Mouse (Mus musculus) B cell, adult 2 months (primary cell): Measurements from ENCODE around the gene Smndc1.

Experiments
- DNase-seq, 2 experiments: peaks; one replicate each; pipeline ENCODE4 v3.0.0; 2022

Gene Smndc1

DNA sequence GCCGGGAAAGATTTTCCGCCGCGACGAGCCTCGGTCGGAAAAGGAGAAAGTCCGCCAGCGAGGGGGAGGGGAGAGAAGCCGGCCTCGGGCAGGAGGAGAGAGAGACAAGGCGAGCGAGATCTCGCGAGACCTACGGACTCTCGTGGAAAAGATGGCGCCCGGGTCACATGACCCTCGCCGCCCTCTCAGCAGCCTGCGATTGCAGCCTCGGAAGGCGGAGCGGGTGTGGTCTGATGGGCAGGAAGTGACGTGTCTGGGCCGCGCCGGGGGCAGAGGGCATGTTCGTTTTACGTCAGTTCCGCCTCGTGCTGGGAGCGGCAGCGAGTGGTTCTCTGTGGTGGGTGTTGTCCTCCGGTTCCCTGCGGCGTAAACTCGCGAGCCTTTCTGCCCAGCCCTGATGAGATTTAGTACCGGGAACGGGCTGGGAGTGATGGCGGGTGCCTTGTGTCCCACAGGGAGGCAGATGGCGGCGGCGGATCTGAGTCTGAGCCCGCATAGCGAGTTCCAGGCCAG, at the start of gene Smndc1:
Gene Smndc1, minus strand, starts transcription at position 84 of the 513 bp plus-strand sequence.
- peak; percentile 98 to 99 for DNase-seq

DNA sequence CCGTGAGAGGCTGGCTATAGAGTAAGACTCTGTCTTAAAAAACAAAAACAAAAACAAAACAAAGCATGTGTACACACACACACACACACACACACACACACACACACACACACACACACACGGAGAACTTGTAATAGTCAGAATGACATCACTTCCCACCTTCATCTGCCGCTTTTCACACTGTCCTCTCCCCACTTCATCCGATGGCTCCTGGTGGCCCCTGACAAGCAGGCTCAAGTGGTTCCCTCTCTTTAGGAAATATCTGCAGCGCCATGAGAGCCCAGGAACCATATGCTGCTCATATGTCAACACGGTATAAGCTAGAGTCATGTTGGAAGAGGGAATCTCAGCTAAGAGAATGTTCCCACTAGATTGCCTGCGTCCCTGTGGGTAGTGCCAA, 49.0 kb upstream of the Smndc1 start:
- DNase-seq, result peak in 1 of 2 experiments; percentile 43

DNA sequence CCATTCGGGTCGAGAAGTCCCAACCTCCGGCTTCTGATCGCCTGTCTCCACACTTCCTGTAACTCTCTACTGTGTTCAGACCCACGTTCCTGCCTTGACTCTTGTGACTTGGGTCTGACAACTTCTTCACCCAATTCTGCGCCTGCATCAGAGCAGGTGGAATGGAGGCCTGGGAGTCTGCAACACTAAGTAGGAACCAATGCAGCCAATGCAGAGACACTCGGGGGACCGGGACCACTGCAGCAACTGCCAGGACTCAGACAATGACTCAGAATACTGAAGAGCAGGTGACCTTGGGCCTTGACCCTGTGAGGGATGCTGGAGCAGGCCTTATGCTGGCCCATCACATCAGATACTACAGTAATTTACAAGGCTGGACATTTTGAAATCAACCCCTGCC, 47.6 kb upstream of the Smndc1 start:
- no peak for DNase-seq

DNA sequence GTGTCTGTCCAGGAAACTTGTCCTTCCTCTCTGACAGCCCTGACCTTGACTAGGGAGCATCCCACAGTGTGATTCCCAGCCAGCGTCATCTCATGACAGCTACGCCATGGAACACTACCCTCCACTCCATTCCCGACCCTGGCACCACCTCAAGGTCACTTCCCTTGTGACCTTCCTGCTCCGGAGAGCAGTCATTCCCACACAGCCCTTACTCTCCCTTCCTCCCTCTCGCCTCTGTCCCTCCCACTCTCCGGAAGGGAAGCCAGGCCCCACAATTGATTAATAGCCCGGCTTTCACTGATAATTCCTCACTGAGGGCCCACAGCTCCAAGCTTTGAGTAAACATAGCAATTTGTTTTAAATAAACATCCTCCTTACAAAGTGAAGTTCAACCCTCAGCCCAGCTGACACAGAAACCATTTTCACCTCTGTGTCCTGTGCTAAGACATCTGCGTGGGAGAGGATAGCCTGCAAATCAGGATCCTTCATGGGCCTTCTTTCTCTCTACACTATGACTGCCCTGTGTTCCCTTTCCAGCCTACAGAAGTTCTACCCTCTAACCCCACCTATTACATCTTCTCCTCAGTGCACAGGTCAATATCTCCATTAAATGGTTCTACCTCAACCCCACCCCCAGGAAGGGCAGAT, 47.1 kb upstream of the Smndc1 start:
- no peak for DNase-seq

DNA sequence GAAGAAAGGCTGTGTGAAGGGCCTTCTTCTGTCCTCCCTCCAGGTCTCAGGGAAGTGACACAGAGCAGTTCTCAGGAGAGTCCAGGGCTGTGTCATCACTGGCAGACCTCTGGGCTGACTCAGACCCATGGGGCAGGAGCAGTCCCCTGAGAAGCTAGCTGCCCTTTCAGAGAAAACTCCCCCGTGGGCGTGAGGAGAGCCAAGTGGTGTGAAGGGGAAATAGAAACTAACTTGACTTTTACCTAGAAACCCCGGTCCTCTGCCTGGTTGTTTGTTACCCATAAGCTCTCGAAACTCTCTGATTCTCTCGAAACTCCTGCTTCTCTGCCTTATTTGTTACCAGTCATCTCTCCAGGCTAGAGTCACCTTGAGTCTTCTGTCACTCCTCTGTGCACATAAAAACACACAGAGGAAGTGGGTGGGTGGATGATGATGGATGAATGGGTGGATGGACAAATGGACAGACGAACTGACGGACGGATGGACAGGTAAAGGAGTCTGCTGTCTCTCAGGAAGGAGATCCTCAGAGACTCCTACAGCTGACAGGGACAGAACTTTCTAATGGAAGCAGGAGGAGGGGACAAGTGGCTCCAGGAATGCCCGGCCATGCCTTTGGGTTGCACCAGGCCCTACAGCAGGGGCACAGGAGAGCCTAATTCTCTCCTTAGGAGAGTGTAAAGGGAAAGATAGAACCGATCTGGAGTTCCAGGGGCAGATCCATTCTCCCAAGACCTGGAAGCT, 43.7 kb upstream of the Smndc1 start:
- DNase-seq, result peak; percentile 84 to 86

DNA sequence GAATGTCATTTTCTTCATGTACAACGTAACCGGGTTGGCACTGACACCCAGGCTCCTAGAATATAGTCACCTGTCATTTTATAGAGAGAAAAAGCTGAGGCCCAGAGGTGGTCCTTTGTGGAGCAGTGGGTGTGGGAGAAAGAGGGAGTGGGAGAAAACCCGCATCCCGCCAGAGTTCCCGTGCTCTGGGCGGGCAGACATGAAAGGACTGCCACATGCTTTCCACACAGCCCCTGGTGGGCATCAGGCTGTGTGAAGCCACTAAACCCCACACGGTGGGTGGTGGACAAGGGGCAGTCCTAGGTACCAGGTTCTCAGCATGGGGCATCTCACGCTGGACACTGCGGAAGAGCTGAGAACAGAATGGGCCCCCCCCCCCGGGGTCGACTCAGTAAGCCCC, 40.6 kb upstream of the Smndc1 start:
- no peak for DNase-seq

DNA sequence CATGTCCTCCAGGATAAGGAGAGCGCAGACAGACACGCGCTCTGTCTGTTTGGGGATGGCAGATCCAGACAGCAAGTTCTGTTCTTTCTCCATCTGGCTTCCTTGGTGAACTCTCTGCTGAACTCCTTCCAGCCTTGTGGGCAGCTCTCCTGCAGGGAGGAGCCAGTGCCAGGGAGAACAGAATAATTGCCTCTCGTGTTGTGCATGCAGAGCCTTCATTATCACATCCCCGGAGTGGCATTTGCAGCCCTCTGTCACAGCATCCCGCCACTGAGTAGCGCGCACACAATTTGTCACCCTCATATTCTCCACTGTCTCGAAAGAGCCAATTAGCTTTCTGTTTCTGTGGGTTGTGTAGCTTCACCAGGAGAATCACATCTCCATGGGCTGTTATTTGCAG, 40.0 kb upstream of the Smndc1 start:
- no peak for DNase-seq

DNA sequence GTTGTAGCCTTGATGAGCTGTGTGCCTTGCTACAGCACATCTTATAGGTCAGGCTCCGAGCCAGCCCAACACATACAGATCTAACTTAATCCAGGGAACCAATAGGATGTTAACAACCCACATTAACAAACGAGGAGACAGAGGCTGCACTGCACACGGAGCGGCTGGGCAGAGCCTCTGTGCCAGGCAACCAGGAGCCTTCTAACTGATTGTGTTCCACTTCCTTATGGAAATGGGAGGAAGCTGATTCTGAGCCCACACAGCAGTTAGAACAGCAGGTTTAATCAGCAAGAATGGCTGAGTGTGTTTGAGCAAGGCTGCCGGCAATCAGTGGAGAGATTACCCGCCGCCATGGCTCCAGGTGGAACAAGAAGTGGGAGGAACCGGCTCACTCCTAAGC, 37.4 kb upstream of the Smndc1 start:
- no peak for DNase-seq

DNA sequence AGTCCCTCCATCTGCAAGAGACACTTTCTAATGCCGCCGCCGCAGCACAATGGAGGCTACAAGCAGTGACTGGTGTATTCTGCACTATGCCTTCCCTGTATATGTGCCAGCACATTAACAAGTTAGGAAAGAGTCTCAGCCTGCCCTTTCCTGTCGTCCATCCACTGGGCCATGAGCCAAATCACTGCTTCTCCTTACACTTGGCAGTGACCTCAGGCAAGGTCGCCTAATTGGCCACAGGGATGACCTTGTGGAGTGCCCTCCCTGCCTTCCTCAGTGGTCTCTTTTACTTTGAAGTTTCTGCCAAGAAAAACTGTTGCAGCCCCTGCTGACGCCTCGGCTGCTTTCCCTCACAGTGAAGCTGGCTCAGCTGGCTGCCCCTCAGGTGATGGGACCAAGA, 37.0 kb upstream of the Smndc1 start:
- DNase-seq, result no peak

DNA sequence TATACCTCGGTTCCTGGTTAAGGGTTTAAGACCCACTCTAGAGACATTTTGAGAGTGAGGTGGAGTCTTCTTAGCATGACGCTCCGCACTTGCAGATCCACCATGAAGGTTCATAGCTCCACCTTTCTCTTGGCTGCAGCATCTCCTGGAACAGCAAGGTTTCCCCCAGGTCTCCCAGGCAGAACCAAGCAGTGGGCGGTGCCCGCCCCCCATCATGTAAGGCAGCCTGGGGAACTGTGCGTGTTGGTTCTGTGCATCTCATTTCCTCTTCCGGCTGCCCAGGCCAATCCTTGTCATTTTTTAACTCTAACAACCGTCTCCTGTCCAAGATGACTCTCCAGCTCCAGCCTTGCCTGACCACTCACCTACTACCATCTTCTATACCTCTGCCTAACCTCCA, 35.4 kb upstream of the Smndc1 start:
- DNase-seq, result peak; percentile 59 to 60

DNA sequence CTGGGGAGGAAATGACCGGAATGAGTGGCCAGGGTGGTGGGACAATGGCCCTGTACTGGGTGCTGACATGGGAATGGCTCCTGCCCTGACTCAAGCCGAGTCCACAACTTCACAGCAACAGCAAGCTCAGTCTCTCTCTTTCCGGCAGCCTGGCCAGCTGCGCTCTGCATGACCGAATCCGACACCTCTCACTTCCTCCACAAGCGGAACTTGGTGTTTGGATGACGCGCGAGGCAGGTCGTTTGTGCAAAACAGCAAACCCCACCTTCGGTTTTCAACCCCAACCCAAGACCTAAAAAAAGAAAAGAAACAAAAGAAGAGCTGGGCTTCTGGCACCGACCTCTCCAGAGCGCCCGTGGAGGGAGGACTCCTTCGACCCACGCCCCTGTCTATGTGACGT, 34.3 kb upstream of the Smndc1 start:
- peak; percentile 89 to 92 for DNase-seq

DNA sequence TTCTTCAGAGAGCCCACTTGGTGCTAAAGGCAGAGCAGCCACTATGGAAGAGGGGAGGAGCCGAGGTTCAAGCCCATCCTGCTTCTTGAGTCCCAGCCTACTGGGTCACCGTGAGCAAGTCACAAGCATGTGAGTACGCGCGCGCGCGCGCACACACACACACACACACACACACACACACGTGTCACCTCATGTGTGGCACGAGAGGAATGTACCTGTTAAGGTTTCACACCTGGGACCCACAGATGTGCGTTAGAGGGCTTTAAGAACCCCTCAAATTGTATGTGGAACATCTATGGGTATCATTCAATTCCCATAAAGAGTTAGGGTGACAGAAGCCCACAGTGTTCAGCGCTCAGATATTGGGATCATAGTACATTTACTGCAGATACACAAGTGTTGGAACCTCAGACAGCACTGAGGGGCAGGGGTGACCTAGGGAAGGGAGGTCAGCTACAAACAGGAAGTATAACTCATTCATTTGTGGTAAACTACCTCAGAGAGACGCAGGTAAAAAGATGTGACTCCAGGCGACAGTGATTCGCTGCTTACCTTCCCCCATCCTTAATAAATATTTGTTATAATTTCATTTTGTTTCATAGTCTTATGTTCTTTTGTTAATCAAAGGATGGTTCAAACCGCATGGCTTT, 33.6 kb upstream of the Smndc1 start:
- DNase-seq, result peak; percentile 84 to 85

DNA sequence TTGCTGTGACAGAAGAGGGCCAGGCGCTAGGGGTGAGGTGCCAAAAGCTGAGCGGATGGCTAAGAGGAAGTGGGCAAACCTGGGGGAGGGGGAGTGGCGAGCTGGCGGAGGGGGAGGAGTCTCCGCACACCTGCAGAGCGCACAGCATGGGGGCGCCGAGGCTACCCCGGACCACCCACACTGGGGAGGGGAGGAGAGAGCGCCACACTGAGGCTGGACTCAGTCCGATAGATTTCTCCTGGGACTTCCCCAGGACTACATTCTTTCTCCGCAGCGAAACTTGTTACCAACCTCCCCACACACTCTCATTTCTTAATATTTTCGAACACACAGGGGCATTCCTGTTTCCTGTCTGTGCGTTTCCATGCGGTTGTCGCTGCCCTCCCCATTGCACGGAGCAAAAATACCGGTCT, 33.0 kb upstream of the Smndc1 start:
- DNase-seq, result peak; percentile 91 to 93

DNA sequence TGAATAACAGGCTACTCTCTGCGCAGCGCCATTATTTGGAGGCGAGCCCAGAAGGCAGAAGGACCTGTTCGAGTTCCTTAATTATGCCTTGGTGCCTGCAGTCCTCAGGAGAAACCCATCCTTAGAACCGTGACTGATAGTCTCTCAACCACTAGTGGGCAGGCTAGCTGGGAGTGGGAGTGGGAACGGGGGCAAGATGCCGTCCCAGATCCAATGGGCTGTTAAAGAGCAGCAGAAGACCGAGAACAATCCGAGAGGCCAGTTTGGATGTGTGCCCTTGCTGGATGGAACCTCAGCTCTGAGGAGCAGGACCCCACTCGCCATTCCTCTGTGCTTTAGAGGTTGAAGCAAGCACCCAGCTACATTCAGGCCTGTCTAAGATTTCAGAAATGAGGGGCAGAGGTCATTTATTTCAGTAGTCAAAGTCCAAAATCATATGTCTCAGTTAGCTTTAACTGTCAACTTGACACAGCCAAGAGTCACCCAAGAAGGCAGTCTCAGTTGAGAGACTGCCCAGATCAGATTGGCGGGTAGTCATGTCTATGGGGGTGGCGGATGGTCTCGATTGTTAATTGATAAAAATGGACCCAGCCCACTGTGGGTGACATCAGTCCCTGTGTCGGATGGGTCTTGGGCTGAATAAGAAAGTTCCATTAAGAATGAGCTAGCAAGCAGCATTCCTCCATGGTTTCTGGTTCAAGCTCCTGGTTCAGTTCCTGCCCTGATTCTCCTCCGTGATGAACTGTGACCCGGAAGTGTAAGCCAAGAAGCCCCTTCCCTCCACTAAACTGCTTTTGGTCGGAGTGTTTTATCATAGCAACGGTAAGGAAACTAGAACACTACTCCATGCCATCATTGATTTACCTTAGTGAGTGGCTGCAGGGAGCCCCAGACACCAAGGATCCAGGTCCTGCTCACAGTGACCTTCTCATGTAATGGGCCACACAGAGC, 32.3 kb upstream of the Smndc1 start:
- peak; percentile 30 to 35 for DNase-seq

DNA sequence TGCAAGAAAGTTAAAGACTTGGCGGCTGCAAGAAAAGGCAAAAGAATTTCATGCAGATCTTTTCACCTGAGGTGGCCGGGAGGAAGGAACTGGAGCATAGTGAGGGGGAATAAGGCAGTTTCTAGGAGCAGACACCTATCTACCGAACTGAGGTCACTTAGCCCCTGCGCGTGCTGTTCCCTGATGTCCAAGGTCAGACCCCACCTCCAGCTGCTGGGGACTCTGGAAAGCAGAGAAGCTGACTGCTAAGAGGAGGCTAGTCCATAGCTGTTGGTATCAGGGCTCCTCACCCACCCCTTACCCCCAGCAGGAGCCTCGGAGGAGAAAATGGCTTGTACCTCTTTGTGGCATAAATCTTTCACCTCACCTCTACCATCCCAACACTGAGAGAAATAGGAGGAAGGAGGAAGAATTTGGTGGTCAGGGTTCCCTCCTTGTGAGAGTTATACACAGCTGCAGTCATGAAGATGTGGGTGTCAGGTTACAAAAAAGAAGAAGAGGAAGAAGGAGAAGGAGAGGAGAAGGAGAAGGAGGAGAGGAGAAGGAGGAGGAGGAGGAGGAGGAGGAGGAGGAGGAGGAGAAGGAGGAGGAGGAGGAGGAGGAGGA, 31.3 kb upstream of the Smndc1 start:
- no peak for DNase-seq

DNA sequence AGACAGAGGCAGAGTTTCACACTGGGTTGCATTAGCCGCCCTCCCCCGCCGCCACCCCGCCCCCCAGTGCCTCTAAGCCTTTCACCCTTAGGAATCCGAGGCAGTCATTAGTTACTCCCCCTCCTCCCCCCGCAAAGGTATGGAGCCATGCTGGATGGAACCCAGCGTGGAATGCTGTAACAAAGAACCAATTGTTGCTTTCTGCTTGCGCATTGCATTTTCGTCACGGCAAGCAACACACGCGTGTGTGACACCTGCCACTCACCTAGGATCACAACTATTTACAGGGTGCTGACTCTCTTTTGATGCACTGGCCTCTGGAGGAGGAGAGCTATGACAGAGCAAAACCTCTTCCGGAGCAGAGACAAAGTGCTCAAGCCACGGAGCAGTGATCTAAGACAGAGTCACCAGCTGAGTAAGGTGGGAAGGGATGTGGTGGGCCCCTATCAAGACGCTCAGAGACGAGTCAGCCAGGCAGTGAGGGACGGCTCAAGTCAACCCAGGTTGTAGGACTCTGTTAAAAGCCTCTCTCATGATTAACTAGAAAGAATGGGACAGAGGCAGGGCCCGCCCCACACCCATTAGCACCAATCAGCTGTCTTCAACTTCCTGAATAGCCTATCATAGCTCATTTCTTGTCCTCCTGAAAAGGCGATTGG, 30.7 kb upstream of the Smndc1 start:
- DNase-seq, result peak; percentile 80 to 82

DNA sequence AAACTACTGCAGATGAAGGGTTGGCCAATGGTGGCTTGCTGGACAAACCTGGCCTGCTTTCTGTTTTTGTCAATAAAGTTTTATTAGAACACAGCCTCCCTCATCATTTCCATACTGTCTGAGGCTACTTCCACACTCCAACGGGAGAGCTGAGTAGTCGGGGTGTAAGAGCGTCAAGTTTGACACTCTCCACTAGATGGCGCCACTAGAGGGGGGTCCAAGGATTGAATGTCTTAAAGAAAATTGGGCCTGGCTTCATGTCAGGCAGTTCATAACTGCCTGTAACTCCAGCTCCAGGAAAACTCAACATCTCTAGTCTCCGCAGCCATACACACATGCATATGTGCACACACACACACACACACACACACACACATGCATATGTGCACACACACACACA, 29.5 kb upstream of the Smndc1 start:
- peak; percentile 92 to 93 for DNase-seq

DNA sequence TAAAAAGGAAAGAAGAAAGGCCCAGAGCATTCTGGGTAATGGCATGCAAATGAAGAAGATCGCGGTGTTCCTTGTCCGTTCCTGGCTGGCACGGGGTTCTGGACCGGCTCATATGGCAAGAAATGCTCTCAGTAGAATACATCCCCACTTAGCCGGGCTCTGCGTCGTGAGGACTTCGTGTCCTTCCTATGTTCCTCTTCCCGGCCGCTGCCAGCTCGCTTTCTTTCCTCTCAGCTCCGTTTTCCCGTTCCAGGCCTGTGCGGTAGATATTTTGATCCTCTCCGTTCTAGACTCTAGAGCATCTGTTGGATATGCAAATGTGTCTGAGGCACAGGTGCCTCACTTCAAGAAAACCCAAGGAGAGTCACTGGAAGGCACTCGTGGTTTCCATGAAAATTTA, 24.8 kb upstream of the Smndc1 start:
- DNase-seq, result no peak

DNA sequence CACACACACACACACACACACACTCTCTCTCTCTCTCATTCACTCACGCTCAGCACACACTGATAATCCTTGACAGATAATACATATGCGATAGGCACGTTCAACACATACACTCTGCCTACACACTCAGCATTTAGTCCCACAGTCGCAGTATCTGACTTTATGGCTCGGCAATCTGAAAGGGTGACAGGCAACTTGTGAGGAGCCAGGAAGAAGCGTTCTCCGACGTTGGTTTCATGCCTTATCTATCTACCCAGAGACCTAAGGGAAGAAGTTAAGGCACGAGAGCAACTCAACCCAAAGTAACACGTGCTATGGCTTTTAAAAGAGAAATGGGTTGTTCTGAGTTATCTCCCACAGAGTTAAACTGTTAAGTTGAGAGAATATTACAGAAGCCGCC, 24.3 kb upstream of the Smndc1 start:
- DNase-seq, result no peak

DNA sequence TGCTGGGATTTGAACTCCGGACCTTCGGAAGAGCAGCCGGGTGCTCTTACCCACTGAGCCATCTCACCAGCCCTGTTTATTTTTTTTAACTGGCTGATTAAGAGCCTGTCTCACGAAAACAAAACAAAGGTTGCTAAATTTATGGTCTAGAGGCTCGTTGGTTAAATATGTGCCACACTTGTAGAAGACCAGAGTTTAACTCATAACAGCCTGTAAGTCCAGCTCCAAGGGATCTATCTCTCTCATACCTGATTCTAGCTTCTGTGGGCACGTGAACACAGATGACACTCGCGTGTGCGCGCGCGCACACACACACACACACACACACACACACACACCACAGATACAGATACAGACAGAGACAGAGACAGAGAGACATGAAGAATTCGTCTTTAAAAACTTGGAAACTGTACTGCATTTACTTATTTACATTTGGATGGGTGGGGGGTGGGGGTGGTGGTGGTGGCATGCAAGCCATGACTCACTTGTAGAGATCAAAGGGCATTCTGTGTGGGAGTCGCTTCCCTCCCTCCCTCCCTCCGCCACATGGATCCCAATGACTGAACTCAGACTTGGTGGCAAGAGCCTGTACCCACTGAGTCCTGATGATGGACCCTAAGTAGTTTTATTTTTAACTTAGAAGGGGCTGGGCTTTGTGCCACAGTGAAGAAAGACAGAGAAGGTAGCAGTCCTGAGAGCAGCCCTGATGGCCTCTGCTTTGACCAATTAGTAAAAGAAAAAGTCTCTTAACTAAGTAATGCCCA, 23.4 kb upstream of the Smndc1 start:
- no peak for DNase-seq
